Mouse (Mus musculus) 416B (cell line): ENCODE results near the gene Asic3.

ENCODE experiments used
- DNase-seq: peaks from one replicate; pipeline ENCODE4 v3.0.0; 2011; ENCODE audit warnings: low read depth

Asic3 gene

GRCm38 (mm10) chr5:24423129-24424003 is 10.2 kb downstream of the Asic3 start, which contains the start of the genes Cdk5 and Slc4a2:
Gene Cdk5 (minus strand): TSS chr5:24423530.
Gene Slc4a2 (plus strand): TSS chr5:24423837.
- peak; percentile 99 for DNase-seq

- DNase-seq = peak; percentile 63
Measured at GRCm38 (mm10) chr5:24424004-24424781, 11.0 kb downstream of the Asic3 start.

- DNase-seq = peak; percentile 72
Measured at GRCm38 (mm10) chr5:24424861-24425411, 11.7 kb downstream of the Asic3 start.

- peak; percentile 59 for DNase-seq
Measured at GRCm38 (mm10) chr5:24425421-24426036, 12.3 kb downstream of the Asic3 start.

- no peak for DNase-seq
Measured at GRCm38 (mm10) chr5:24426037-24426432, 12.8 kb downstream of the Asic3 start.

GRCm38 (mm10) chr5:24426556-24427284 is 13.5 kb downstream of the Asic3 start:
- DNase-seq = no peak

- no peak for DNase-seq
Measured at GRCm38 (mm10) chr5:24427285-24427633, 14.1 kb downstream of the Asic3 start.

- no peak for DNase-seq
Measured at GRCm38 (mm10) chr5:24427981-24428402, 14.8 kb downstream of the Asic3 start.

GRCm38 (mm10) chr5:24428596-24428995 is 15.4 kb downstream of the Asic3 start:
- no peak for DNase-seq

GRCm38 (mm10) chr5:24433993-24434392 is 20.8 kb downstream of the Asic3 start:
- no peak for DNase-seq

GRCm38 (mm10) chr5:24441187-24441586 is 28.0 kb downstream of the Asic3 start:
- no peak for DNase-seq

GRCm38 (mm10) chr5:24442029-24442428 is 28.8 kb downstream of the Asic3 start:
- no peak for DNase-seq

- no peak for DNase-seq
Measured at GRCm38 (mm10) chr5:24443204-24443603, 30.0 kb downstream of the Asic3 start.

GRCm38 (mm10) chr5:24443927-24444326 is 30.7 kb downstream of the Asic3 start:
- DNase-seq = no peak

- DNase-seq = peak; percentile 89
Measured at GRCm38 (mm10) chr5:24444746-24445427, 31.7 kb downstream of the Asic3 start, which contains the start of gene Fastk. Gene Fastk (minus strand): TSS chr5:24445287.

GRCm38 (mm10) chr5:24445428-24446080 is 32.4 kb downstream of the Asic3 start:
- no peak for DNase-seq

- no peak for DNase-seq
Measured at GRCm38 (mm10) chr5:24446630-24447029, 33.4 kb downstream of the Asic3 start.

GRCm38 (mm10) chr5:24447624-24448298 is 34.6 kb downstream of the Asic3 start, which contains the start of gene Tmub1:
Gene Tmub1 (minus strand): TSS chr5:24447854.
- DNase-seq = peak; percentile 88

GRCm38 (mm10) chr5:24451264-24452029 is 38.3 kb downstream of the Asic3 start:
- DNase-seq = peak; percentile 92
